Mouse (Mus musculus): ENCODE measurements at regions not wholly inside any gene's neighbourhood (a gene's known extent, or its start where the extent isn't known, plus 50 kb on each side); places are given as distances from the start of the nearest gene placed in this dataset.

GRCm38 (mm10) chr10:19209751-19210150, 146.6 kb upstream of the Olig3 start:
- no peaks in the 10 kb centered on the region for H3K79me2 ChIP-seq (ENCODE audit: control insufficient read depth, insufficient read depth, low read length, poor library complexity)
- TF ChIP-seq USF2 (IDR thresholded peaks at IDR 0.05; ENCODE audit: borderline replicate concordance in 1 of 2, insufficient read depth in 1 of 2, low read depth in 1 of 2, low read length in 2 of 2): no peak
- no peak for TF ChIP-seq ZNF384 (IDR thresholded peaks at IDR 0.05; ENCODE audit: low read depth, low read length)
- TF ChIP-seq MAZ (IDR thresholded peaks at IDR 0.05; ENCODE audit: low read depth, low read length): no peak
- no peak overlapping the region for H3K9ac ChIP-seq (ENCODE audit: control insufficient read depth, low read depth, low read length, poor library complexity, severe bottlenecking)
- no peak overlapping the region for H3K27ac ChIP-seq (ENCODE audit: control insufficient read depth, low read depth, low read length)
- H3K9me3 ChIP-seq (replicated peaks; ENCODE audit: insufficient read depth, low read length): no peaks in the 10 kb centered on the region
- no peaks in the 10 kb centered on the region for H3K4me1 ChIP-seq (ENCODE audit: control insufficient read depth in 1 of 2, insufficient read depth in 2 of 2, low read length in 2 of 2)
- no peaks in the 10 kb centered on the region for H3K36me3 ChIP-seq (ENCODE audit: control insufficient read depth in 1 of 2, insufficient read depth in 2 of 2, low read length in 2 of 2)
- H3K27me3 ChIP-seq (ENCODE audit: control insufficient read depth in 1 of 2, insufficient read depth in 2 of 2, low read length in 2 of 2): no peaks in the 10 kb centered on the region; a peak in 1 of 4 replicates
- no peak for DNase-seq (ENCODE audit: low read depth, low spot score)
- H3K4me3 ChIP-seq (ENCODE audit: control insufficient read depth in 1 of 2, insufficient read depth in 1 of 2, low read depth in 2 of 2, low read length in 2 of 2): peak overlapping the region; percentile 6 to 15; a peak in 2 of 4 replicates

DNA sequence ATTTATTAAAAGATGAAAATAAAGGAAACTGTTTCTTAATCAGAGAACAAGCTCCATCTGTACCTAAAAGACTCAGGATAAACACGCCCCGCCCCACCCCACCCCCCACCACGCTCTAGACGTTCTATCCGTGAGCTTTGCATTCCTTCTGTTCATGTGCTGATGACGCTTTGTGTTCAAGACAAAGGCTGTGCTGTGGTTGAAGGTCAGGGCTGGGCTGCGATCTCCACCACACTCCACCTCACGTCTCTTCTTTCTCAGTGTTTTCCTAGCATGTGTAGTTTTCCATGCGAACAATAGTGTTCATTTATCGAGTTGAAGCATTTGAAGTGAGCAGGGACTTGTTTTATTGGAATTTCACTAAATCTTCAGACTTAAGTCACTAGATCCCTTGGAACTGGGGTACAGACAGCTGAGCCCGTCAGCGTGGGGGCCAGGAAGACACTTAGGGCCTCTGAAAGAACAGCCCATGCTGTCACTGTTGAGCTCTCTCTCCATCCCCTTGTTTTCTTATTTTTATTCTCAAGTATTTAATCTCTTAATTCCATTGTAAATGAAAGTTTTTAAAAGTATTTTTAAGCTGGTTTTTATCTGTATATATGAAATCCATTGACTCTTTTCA, 148.1 kb upstream of the Olig3 start:
- no peak for DNase-seq (ENCODE audit: low read depth, low spot score)
- H3K27ac ChIP-seq (ENCODE audit: control insufficient read depth, low read depth, low read length): no peak overlapping the region
- H3K36me3 ChIP-seq (ENCODE audit: control insufficient read depth in 1 of 2, insufficient read depth in 2 of 2, low read length in 2 of 2): no peaks in the 10 kb centered on the region
- no peak for TF ChIP-seq UBTF (IDR thresholded peaks at IDR 0.05; ENCODE audit: borderline replicate concordance, insufficient read depth, low read depth, low read length)
- no peak for TF ChIP-seq SMC3 (IDR thresholded peaks at IDR 0.05; ENCODE audit: low read depth, low read length)
- TF ChIP-seq MAX (IDR thresholded peaks at IDR 0.05; ENCODE audit: low read length): no peak
- TF ChIP-seq MYC (IDR thresholded peaks at IDR 0.05; ENCODE audit: low read depth, low read length): no peak
- no peak for TF ChIP-seq CTCF (IDR thresholded peaks at IDR 0.05 in 2 of 3, conservative IDR thresholded peaks at IDR 0.05 in 1 of 3; ENCODE audit: control insufficient read depth in 1 of 3, insufficient read depth in 1 of 3, low read depth in 2 of 3, low read length in 3 of 3, poor library complexity in 1 of 3, severe bottlenecking in 1 of 3)
- no peak for TF ChIP-seq ELF1 (IDR thresholded peaks at IDR 0.05; ENCODE audit: low read depth, low read length)
- TF ChIP-seq E2F4 (IDR thresholded peaks at IDR 0.05; ENCODE audit: borderline replicate concordance, low read depth, low read length): no peak
- no peak for TF ChIP-seq TBP (IDR thresholded peaks at IDR 0.05; ENCODE audit: low read depth, low read length)
- no peak for TF ChIP-seq POLR2AphosphoS2 (IDR thresholded peaks at IDR 0.05; ENCODE audit: low read length)
- no peak for TF ChIP-seq TCF12 (IDR thresholded peaks at IDR 0.05; ENCODE audit: low read depth, low read length)
- no peak for TF ChIP-seq GATA1 (IDR thresholded peaks at IDR 0.05; ENCODE audit: low read depth, low read length)
- no peak for TF ChIP-seq NELFE (IDR thresholded peaks at IDR 0.05; ENCODE audit: low read depth, low read length)
- no peak for TF ChIP-seq BHLHE40 (IDR thresholded peaks at IDR 0.05; ENCODE audit: borderline replicate concordance, low read depth, low read length)
- H3K9ac ChIP-seq (ENCODE audit: control insufficient read depth, low read depth, low read length, poor library complexity, severe bottlenecking): no peak overlapping the region
- no peaks in the 10 kb centered on the region for H3K9me3 ChIP-seq (replicated peaks; ENCODE audit: insufficient read depth, low read length)
- H3K27me3 ChIP-seq (ENCODE audit: control insufficient read depth in 1 of 2, insufficient read depth in 2 of 2, low read length in 2 of 2): peaks cover 0 to 3% of the 10 kb centered on the region in 2 experiments; a peak in 2 of 4 replicates
- H3K4me3 ChIP-seq (ENCODE audit: control insufficient read depth in 1 of 2, insufficient read depth in 1 of 2, low read depth in 2 of 2, low read length in 2 of 2): no peak overlapping the region
- no peaks in the 10 kb centered on the region for H3K79me2 ChIP-seq (ENCODE audit: control insufficient read depth, insufficient read depth, low read length, poor library complexity)
- H3K4me1 ChIP-seq (ENCODE audit: control insufficient read depth in 1 of 2, insufficient read depth in 2 of 2, low read length in 2 of 2): no peaks in the 10 kb centered on the region
